Mouse (Mus musculus): ENCODE results near the gene Cox8a. TPM values are rescaled to one million over a fixed set of nuclear protein-coding genes. Genes with fewer than 3 reads are reported as not detected.

Gene Cox8a
- polyA plus RNA-seq, 1 experiment from 2014 or later, result 822 TPM

DNA sequence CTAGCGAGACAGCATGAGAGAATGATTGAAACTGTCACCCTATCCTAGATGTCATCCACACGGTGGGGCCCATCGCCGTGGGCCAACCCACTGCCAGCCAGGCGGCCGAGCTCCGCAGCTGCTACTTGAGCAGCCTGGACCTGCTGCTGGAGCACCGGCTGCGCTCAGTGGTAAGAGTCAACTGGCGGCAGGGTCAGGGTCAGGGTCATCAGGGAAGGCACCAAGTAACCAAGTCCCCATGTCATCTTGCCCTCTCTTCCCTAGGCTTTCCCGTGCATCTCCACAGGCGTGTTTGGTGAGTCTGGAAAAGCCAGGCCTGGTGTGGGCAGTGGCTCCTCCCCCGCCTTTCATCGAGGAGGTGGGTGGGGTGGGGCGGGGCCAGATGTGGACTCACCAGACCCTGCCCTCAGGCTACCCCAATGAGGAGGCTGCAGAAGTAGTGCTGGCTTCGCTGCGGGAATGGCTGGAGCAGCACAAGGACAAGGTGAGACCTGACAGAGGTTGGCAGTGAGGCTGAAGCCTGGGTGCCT lies 20.6 kb downstream of the Cox8a start:
- H3K27ac ChIP-seq, result 0 out of 2 replicates have a peak overlapping the region, but pooled peaks have one; percentile 3
- H3K9ac ChIP-seq, result no peak overlapping the region
- no peak overlapping the region for H3K4me2 ChIP-seq (replicated peaks)
- no peak overlapping the region for H3K4me3 ChIP-seq
- H3K27me3 ChIP-seq (replicated peaks), result peaks cover 14% of the 10 kb centered on the region; the same call in 1 of the 2 replicates
- 11% methylated on average over 17 of the region's 17 CpGs for WGBS
- no peaks in the 10 kb centered on the region for H3K9me3 ChIP-seq
- H3K4me1 ChIP-seq, result peaks cover 29% of the 10 kb centered on the region
- ATAC-seq (ENCODE audit: low FRiP score, low read depth), result peak; percentile 18; the same call in 1 of the 2 replicates
- peaks cover 44% of the 10 kb centered on the region for H3K36me3 ChIP-seq

DNA sequence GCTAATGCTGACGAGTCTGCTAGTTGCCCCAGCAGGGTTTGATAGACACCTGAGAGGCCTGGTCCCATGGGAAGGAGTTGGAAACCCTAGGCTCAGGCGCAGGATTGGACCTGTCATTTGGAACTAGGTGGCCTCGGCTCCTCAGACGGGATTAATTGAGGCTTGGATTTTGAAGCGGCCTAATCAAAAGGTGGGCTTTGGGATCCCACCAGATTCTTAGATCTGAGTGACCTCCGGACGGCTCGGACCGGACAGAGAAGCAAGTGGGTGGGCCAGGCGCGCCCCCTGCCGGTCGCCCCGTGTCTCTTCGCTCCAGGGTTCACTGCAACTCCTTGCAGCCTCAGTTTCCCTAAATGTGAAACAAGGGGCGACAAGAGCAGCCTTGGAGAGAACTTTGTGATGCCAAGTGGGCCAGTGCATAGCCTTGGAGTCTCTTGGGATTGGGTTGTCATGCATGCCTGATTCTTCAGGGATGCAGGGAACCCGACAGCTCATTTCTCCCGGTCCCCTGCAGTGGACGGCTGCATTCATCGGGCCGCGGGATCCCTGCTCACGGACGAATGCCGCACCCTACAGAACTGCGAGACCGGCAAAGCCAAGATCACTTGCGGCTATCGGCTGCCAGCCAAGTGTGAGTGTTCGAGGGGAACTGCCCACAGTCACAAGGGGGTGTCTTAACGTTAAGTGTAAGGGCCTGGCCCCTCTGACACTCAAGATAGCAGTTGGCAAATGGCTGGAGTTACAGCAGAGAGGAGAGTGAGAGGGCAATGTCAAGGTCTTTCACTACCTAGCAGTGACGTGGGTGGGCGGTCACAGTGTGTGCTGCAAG lies 21.3 kb downstream of the Cox8a start:
- H3K4me1 ChIP-seq, result peaks cover 36% of the 10 kb centered on the region
- H3K36me3 ChIP-seq, result peaks cover 37% of the 10 kb centered on the region
- no peak overlapping the region for H3K9ac ChIP-seq
- H3K4me2 ChIP-seq (replicated peaks), result 0 out of 2 replicates have a peak overlapping the region, but pooled peaks have one; percentile 5
- no peak overlapping the region for H3K4me3 ChIP-seq
- H3K9me3 ChIP-seq, result no peaks in the 10 kb centered on the region
- 18% methylated on average over 33 of the region's 33 CpGs for WGBS
- H3K27ac ChIP-seq, result 0 out of 2 replicates have a peak overlapping the region, but pooled peaks have one; percentile 3
- H3K27me3 ChIP-seq (replicated peaks), result peaks cover 14% of the 10 kb centered on the region; the same call in 1 of the 2 replicates
- no peak for ATAC-seq (ENCODE audit: low FRiP score, low read depth)

DNA sequence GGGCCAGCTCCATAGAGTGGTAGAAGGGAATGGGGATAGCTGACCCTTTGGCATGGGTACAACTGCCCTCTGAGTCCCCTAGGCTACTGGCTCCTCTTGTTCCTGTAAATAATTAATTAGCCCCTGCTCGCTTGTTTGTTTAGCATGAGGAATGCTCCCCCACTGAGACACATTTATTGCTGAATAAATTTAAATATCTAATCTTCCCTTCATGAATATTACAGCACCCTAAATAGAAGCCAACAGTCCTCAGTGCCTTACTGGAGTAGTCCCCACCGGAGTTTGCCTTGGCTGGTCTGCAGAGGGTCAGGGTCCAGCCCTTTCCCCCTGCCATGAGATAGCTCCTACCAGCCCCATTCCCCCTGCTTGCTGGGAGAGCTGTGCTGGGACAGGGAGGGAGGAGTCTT lies 24.9 kb downstream of the Cox8a start:
- Histone ChIP-seq H3K9me3 (no peaks in the 10 kb centered on the region), H3K27me3 (replicated peaks) (peaks cover 33% of the 10 kb centered on the region), H3K4me2 (replicated peaks) (no peak overlapping the region; the same call in 1 of the 2 replicates), H3K27ac (no peak overlapping the region), H3K36me3 (peaks cover 2% of the 10 kb centered on the region; the same call in 1 of the 2 replicates), H3K4me3 (no peak overlapping the region), H3K4me1 (peaks cover 40% of the 10 kb centered on the region), H3K9ac (no peak overlapping the region)
- ATAC-seq (ENCODE audit: low FRiP score, low read depth), result no peak
- 18% methylated on average over 2 of the region's 2 CpGs for WGBS

DNA sequence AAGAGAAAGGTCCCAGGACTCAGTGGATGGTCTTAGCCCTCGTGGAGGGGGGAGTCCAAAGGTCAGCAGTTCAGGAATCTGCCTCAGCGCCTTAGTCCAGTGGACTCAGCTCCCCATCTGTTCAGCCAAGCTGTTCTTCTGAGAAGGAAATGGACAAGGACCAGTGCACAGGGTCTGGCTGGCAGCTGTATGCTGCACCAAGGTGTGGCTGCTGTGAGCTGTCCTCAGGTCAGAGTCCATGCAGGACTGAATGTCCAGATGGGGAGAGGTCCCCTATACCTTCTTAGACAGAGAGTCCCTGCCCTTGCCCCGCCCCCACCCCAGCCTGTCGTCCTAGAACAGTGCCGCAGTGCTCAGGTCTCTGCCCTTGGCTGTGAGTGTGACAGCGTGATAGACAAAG lies 25.8 kb downstream of the Cox8a start:
- Histone ChIP-seq H3K9ac (no peak overlapping the region), H3K9me3 (no peaks in the 10 kb centered on the region), H3K36me3 (no peaks in the 10 kb centered on the region), H3K4me3 (no peak overlapping the region), H3K27ac (no peak overlapping the region), H3K4me1 (peaks cover 38% of the 10 kb centered on the region), H3K27me3 (replicated peaks) (peaks cover 33% of the 10 kb centered on the region), H3K4me2 (replicated peaks) (no peak overlapping the region)
- no peak for ATAC-seq (ENCODE audit: low FRiP score, low read depth)
- WGBS, result 43% methylated on average over 6 of the region's 6 CpGs

DNA sequence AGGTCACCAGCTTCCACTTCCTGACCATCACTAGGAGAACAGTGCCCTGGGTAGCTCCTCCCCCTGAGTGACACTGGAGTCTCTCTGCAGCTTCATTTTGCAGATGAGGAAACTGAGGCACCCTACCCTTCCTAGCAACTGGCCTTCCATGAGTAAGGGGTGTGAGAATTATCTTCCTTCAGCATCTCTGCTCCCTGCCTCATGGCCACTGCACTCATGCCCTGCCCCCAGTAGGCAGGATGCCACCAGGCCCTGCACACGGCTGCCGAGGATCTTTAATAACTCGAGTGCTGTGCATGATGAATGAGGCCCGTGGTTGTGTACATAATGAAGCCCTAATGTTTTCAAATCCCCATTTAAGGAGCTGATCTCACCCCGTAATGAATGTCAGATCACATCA lies 26.4 kb downstream of the Cox8a start:
- H3K4me1 ChIP-seq, result peaks cover 41% of the 10 kb centered on the region
- ATAC-seq (ENCODE audit: low FRiP score, low read depth), result no peak
- H3K4me2 ChIP-seq (replicated peaks), result no peak overlapping the region
- no peak overlapping the region for H3K9ac ChIP-seq
- H3K9me3 ChIP-seq, result no peaks in the 10 kb centered on the region
- H3K27me3 ChIP-seq (replicated peaks), result peaks cover 34% of the 10 kb centered on the region
- WGBS, result 61% methylated on average over 5 of the region's 5 CpGs
- H3K36me3 ChIP-seq, result no peaks in the 10 kb centered on the region
- no peak overlapping the region for H3K27ac ChIP-seq
- H3K4me3 ChIP-seq, result no peak overlapping the region

DNA sequence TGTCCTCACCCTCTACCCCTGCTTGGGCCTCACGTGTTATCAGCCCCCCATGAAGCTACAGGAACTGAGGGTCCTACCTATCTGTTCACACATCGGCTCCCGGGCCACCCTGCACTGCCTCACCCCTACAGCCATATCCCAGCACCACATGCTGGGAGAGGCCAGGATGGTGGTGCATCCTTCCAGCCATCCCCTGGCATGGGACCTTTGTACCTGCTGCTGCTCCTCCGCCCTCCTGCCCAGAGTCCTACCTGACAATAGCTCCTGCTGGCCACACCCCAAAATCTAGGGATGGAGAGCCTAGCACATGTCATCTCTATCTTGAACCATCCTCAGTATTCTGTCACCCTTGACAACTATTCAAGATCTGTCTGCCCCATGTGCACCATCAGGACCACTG lies 28.4 kb downstream of the Cox8a start:
- no peak overlapping the region for H3K27ac ChIP-seq
- H3K27me3 ChIP-seq (replicated peaks), result peaks cover 43% of the 10 kb centered on the region
- ATAC-seq (ENCODE audit: low FRiP score, low read depth), result no peak
- H3K9ac ChIP-seq, result no peak overlapping the region
- peaks cover 48% of the 10 kb centered on the region for H3K4me1 ChIP-seq
- H3K36me3 ChIP-seq, result no peaks in the 10 kb centered on the region
- no peaks in the 10 kb centered on the region for H3K9me3 ChIP-seq
- 76% methylated on average over 4 of the region's 4 CpGs for WGBS
- no peak overlapping the region for H3K4me3 ChIP-seq
- no peak overlapping the region for H3K4me2 ChIP-seq (replicated peaks)

DNA sequence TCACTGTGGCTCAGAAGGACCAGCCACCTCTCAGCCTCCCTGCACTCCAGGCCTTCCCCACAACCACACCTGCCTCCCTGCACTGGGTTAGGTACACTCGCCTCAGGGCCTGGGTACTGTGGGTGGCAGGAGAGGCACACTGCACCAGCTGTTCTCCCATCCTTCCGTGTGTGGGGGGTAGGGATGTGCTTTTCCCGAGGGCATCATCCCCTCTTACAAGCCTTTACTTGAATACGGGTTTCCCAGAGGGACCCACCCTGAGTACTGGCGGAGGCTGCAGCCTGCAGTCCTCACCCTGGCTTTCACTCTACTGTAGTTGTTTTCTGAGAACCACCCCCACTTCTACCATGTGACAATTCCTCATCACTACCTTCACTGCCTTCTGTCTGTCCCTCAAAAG lies 30.3 kb downstream of the Cox8a start:
- H3K4me2 ChIP-seq (replicated peaks), result no peak overlapping the region

DNA sequence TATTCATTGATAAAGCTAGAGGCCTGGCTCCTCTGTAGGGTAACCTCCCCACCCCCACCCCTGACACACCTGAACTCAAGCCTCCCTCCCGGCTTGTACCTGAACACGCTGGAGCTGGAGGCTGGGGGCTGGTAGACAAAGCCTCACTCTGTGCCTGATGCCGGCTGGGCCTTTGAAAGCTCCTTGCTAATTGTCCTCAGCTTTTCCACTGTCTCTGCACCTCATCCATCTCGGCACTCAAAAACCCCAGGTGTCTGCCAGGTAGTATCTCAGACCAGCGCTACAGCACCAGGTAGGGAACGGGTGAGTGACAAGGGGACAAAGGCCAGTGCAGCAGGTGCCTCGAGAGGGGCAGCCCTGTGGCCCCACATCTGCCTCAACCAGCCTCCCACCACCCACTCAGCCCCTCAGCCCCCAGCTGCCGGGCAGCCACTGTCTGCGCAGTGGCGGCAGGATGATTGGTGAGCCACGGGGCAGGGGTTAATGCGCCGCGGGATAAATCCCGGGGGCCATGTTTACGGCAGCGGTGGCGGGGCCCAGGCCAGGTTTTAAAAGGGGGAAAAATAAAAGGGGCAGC lies 31.6 kb downstream of the Cox8a start:
- no peak for ATAC-seq (ENCODE audit: low FRiP score, low read depth)
- Histone ChIP-seq H3K9me3 (no peaks in the 10 kb centered on the region), H3K4me1 (peaks cover 44% of the 10 kb centered on the region), H3K27me3 (replicated peaks) (peaks cover 65% of the 10 kb centered on the region), H3K27ac (no peak overlapping the region), H3K9ac (no peak overlapping the region), H3K4me3 (no peak overlapping the region), H3K4me2 (replicated peaks) (peak overlapping the region; percentile 38), H3K36me3 (no peaks in the 10 kb centered on the region)
- under 1% methylated on average over 18 of the region's 18 CpGs for WGBS

More for the DNA sequence above, 30.3 kb downstream of the Cox8a start:
- no peak for ATAC-seq (ENCODE audit: low FRiP score, low read depth)
- Histone ChIP-seq H3K4me1 (peaks cover 49% of the 10 kb centered on the region), H3K4me3 (no peak overlapping the region), H3K27me3 (replicated peaks) (peaks cover 53% of the 10 kb centered on the region), H3K9ac (no peak overlapping the region), H3K27ac (no peak overlapping the region), H3K9me3 (no peaks in the 10 kb centered on the region), H3K36me3 (no peaks in the 10 kb centered on the region)
- 43% methylated on average over 5 of the region's 5 CpGs for whole genome bisulfite sequencing

DNA sequence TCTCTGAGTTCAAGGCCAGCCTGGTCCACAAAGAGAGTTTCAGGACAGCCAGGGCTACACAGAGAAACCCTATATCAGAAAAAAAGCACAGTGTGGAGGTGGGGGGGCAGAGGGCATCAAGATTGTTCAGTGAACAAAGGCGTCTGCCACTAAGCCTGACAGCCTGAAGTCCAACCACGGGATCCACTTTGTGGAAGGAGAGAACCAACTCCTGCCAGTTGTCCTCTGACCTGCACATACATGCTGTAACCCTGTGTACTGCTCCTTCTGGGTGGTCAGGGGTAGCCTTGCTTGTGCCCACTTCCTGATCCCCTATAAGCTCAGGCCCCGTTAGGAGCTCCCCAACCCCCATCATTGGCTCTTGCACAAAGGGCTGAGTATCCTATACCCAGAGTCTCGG lies 32.4 kb downstream of the Cox8a start:
- no peak for ATAC-seq (ENCODE audit: low FRiP score, low read depth)
- H3K36me3 ChIP-seq, result no peaks in the 10 kb centered on the region
- peaks cover 72% of the 10 kb centered on the region for H3K27me3 ChIP-seq (replicated peaks)
- H3K9me3 ChIP-seq, result no peaks in the 10 kb centered on the region
- H3K27ac ChIP-seq, result no peak overlapping the region
- peaks cover 44% of the 10 kb centered on the region for H3K4me1 ChIP-seq
- 0 out of 2 replicates have a peak overlapping the region, but pooled peaks have one; percentile 38 for H3K4me2 ChIP-seq (replicated peaks)
- 33% methylated on average over 4 of the region's 4 CpGs for WGBS
- H3K9ac ChIP-seq, result no peak overlapping the region
- no peak overlapping the region for H3K4me3 ChIP-seq

DNA sequence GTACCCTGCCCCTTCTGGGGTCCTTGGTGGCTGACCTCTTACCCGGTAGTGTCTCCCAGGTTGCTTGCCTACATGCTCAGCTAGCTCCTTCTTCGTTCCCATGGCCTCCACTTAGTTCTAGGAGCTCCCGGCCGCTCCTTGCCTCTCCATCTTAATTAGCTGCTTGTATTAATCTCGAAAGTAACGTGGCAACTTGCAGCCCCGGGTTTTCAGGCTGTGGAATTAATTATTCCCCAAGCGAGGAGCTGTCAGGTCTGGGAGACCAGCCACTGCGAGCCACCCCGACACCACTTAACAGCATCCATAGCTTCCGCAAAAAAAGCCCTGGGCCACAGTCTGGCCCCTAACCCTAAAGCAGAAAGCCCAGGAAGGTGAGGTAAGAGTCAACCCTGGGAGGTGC lies 34.0 kb downstream of the Cox8a start:
- no peaks in the 10 kb centered on the region for H3K36me3 ChIP-seq
- no peak for ATAC-seq (ENCODE audit: low FRiP score, low read depth)
- H3K4me2 ChIP-seq (replicated peaks), result no peak overlapping the region
- H3K27me3 ChIP-seq (replicated peaks), result peaks cover 68% of the 10 kb centered on the region
- 57% methylated on average over 11 of the region's 11 CpGs for WGBS
- no peak overlapping the region for H3K27ac ChIP-seq
- peaks cover 51% of the 10 kb centered on the region for H3K4me1 ChIP-seq
- H3K4me3 ChIP-seq, result no peak overlapping the region
- no peaks in the 10 kb centered on the region for H3K9me3 ChIP-seq
- H3K9ac ChIP-seq, result no peak overlapping the region

DNA sequence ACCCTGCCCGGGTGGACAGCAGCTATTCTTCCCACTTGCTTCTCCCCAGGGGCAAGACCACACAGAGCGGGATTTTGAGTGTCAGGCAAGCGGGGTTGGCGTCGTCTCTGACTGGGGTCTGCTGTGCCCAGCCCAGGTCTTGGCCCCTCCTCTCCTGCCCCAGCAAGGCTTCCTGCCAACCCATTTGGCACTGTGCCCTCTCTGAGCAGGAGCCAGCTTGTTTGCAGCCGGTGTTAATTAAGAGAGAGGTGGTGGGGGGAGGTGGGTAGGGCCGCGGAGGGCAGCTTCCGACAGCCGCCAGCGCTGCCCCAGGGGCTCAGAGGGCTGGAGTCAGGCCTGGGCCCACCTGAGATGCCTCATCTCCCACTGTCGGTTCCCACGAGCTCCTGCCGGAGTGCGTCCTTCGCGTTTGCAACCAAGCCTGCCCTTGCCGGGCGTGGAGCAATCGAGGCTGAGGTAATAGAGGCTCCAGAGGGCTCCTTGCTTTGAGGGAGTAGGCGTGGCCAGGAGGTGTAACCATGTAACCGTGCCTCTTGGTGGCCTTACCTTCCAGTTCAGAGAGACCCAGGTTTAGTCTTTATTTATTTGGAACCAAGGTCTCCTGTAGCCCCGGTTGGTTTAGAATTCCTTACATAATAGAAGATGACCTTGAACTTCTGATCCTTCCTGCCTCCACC lies 35.0 kb downstream of the Cox8a start:
- ATAC-seq (ENCODE audit: low FRiP score, low read depth), result peak; percentile 65
- Histone ChIP-seq H3K27me3 (replicated peaks) (peaks cover 65% of the 10 kb centered on the region), H3K4me3 (no peak overlapping the region), H3K9ac (no peak overlapping the region), H3K9me3 (no peaks in the 10 kb centered on the region), H3K4me2 (replicated peaks) (peak overlapping the region; percentile 39), H3K27ac (no peak overlapping the region), H3K4me1 (peaks cover 59% of the 10 kb centered on the region), H3K36me3 (no peaks in the 10 kb centered on the region)
- 6% methylated on average over 23 of the region's 23 CpGs for WGBS

DNA sequence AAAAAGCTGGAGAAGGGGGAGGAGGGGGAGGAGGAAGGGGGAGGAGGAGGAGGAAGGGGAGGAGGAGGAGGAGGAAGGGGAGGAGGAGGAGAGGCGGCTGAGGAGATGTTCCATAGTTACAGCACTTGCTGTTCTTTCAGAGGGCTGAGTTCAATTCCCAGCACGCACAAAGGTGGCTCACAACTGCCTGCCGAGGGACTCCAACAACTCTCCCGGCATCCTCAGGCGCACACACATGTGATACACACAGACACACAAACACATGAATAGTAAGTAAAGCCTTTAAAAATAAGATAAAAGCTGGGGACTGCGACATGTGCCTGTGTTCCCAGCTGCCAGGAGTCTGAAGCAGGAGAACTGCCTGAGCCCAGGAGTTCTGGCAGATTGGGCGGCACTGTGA lies 35.9 kb downstream of the Cox8a start:
- H3K27me3 ChIP-seq (replicated peaks), result peaks cover 70% of the 10 kb centered on the region
- WGBS, result 61% methylated on average over 7 of the region's 7 CpGs
- no peaks in the 10 kb centered on the region for H3K9me3 ChIP-seq
- no peak for ATAC-seq (ENCODE audit: low FRiP score, low read depth)
- H3K9ac ChIP-seq, result no peak overlapping the region
- H3K4me1 ChIP-seq, result peaks cover 54% of the 10 kb centered on the region
- no peaks in the 10 kb centered on the region for H3K36me3 ChIP-seq
- H3K27ac ChIP-seq, result no peak overlapping the region
- no peak overlapping the region for H3K4me3 ChIP-seq
- no peak overlapping the region for H3K4me2 ChIP-seq (replicated peaks)
